Mouse (Mus musculus): ENCODE data around the gene Atp5b. TPM values are rescaled to one million over a fixed set of nuclear protein-coding genes. Genes with fewer than 3 reads are reported as not detected.
"Not testable (repeated sequence)": the region's sequence is repeated elsewhere in the genome, so short reads cannot be mapped to it uniquely, and the experiment has no call there.

Atp5b gene
- polyA plus RNA-seq, 1 experiment, result 803 TPM

GRCm38 (mm10) chr10:128042466-128042865 is 40.6 kb upstream of the Atp5b start:
- DNase-seq (ENCODE audit: low read depth in 1 of 2, low spot score in 2 of 2), result no peak
- peaks cover 30% of the 10 kb centered on the region for H3K36me3 ChIP-seq (ENCODE audit: control insufficient read depth, insufficient read depth, low read length)
- H3K4me3 ChIP-seq (ENCODE audit: extremely low read depth, insufficient read depth, insufficient read length), result no peak overlapping the region
- TF ChIP-seq POLR2A (IDR thresholded peaks at IDR 0.05; ENCODE audit: low read depth, low read length), result no peak
- TF ChIP-seq CTCF (IDR thresholded peaks at IDR 0.05; ENCODE audit: extremely low read depth, insufficient read depth, insufficient read length, insufficient replicate concordance), result no peak
- WGBS, result 85% methylated on average over 3 of the region's 3 CpGs
- no peaks in the 10 kb centered on the region for H3K27me3 ChIP-seq (ENCODE audit: control insufficient read depth, insufficient read depth, low read length)
- H3K27ac ChIP-seq (ENCODE audit: insufficient read depth, low read length), result no peak overlapping the region
- H3K4me1 ChIP-seq (ENCODE audit: control insufficient read depth, insufficient read depth, insufficient read length), result peaks cover 6% of the 10 kb centered on the region

GRCm38 (mm10) chr10:128043041-128043835 is 39.8 kb upstream of the Atp5b start:
- Histone ChIP-seq H3K4me3 (ENCODE audit: extremely low read depth, insufficient read depth, insufficient read length) (no peak overlapping the region), H3K27me3 (ENCODE audit: control insufficient read depth, insufficient read depth, low read length) (no peaks in the 10 kb centered on the region), H3K36me3 (ENCODE audit: control insufficient read depth, insufficient read depth, low read length) (peaks cover 33% of the 10 kb centered on the region), H3K4me1 (ENCODE audit: control insufficient read depth, insufficient read depth, insufficient read length) (peaks cover 6% of the 10 kb centered on the region; the same call in 1 of the 2 replicates), H3K27ac (ENCODE audit: insufficient read depth, low read length) (no peak overlapping the region)
- no peak for TF ChIP-seq POLR2A (IDR thresholded peaks at IDR 0.05; ENCODE audit: low read depth, low read length)
- TF ChIP-seq CTCF (IDR thresholded peaks at IDR 0.05; ENCODE audit: extremely low read depth, insufficient read depth, insufficient read length, insufficient replicate concordance), result no peak
- WGBS, result 58% methylated on average over 3 of the region's 3 CpGs
- DNase-seq (ENCODE audit: low read depth in 1 of 2, low spot score in 2 of 2), result no peak

- Histone ChIP-seq H3K36me3 (ENCODE audit: control insufficient read depth, insufficient read depth, low read length) (peaks cover 30% of the 10 kb centered on the region), H3K4me3 (ENCODE audit: extremely low read depth, insufficient read depth, insufficient read length) (no peak overlapping the region), H3K27me3 (ENCODE audit: control insufficient read depth, insufficient read depth, low read length) (no peaks in the 10 kb centered on the region), H3K27ac (ENCODE audit: insufficient read depth, low read length) (no peak overlapping the region), H3K4me1 (ENCODE audit: control insufficient read depth, insufficient read depth, insufficient read length) (no peaks in the 10 kb centered on the region)
- DNase-seq (ENCODE audit: low read depth in 1 of 2, low spot score in 2 of 2), result no peak
- WGBS, result 95% methylated on average over 8 of the region's 8 CpGs
- TF ChIP-seq CTCF (IDR thresholded peaks at IDR 0.05; ENCODE audit: extremely low read depth, insufficient read depth, insufficient read length, insufficient replicate concordance), result no peak
- TF ChIP-seq POLR2A (IDR thresholded peaks at IDR 0.05; ENCODE audit: low read depth, low read length), result no peak
These were observed 34.9 kb upstream of the Atp5b start for GRCm38 (mm10) chr10:128048157-128048556.

GRCm38 (mm10) chr10:128049741-128050140 is 33.3 kb upstream of the Atp5b start:
- DNase-seq (ENCODE audit: low read depth in 1 of 2, low spot score in 2 of 2), result no peak
- Histone ChIP-seq H3K27me3 (ENCODE audit: control insufficient read depth, insufficient read depth, low read length) (no peaks in the 10 kb centered on the region), H3K27ac (ENCODE audit: insufficient read depth, low read length) (no peak overlapping the region), H3K36me3 (ENCODE audit: control insufficient read depth, insufficient read depth, low read length) (peaks cover 24% of the 10 kb centered on the region), H3K4me3 (ENCODE audit: extremely low read depth, insufficient read depth, insufficient read length) (no peak overlapping the region), H3K4me1 (ENCODE audit: control insufficient read depth, insufficient read depth, insufficient read length) (no peaks in the 10 kb centered on the region)
- WGBS, result 96% methylated on average over 2 of the region's 2 CpGs
- TF ChIP-seq POLR2A (IDR thresholded peaks at IDR 0.05; ENCODE audit: low read depth, low read length) (no peak), CTCF (IDR thresholded peaks at IDR 0.05; ENCODE audit: extremely low read depth, insufficient read depth, insufficient read length, insufficient replicate concordance) (no peak)

- H3K36me3 ChIP-seq (ENCODE audit: control insufficient read depth, insufficient read depth, low read length), result peaks cover 24% of the 10 kb centered on the region
- WGBS, result 94% methylated on average over 2 of the region's 2 CpGs
- DNase-seq (ENCODE audit: low read depth in 1 of 2, low spot score in 2 of 2), result no peak
These were observed 32.7 kb upstream of the Atp5b start for GRCm38 (mm10) chr10:128050355-128050754.

GRCm38 (mm10) chr10:128051589-128051988 is 31.5 kb upstream of the Atp5b start:
- no peak for DNase-seq (ENCODE audit: low read depth in 1 of 2, low spot score in 2 of 2)
- no peaks in the 10 kb centered on the region for H3K4me1 ChIP-seq (ENCODE audit: control insufficient read depth, insufficient read depth, insufficient read length)
- no peak overlapping the region for H3K27ac ChIP-seq (ENCODE audit: insufficient read depth, low read length)
- H3K36me3 ChIP-seq (ENCODE audit: control insufficient read depth, insufficient read depth, low read length), result peaks cover 16% of the 10 kb centered on the region
- WGBS, result 92% methylated on average over 5 of the region's 5 CpGs
- TF ChIP-seq CTCF (IDR thresholded peaks at IDR 0.05; ENCODE audit: extremely low read depth, insufficient read depth, insufficient read length, insufficient replicate concordance), result no peak
- no peak for TF ChIP-seq POLR2A (IDR thresholded peaks at IDR 0.05; ENCODE audit: low read depth, low read length)
- H3K27me3 ChIP-seq (ENCODE audit: control insufficient read depth, insufficient read depth, low read length), result no peaks in the 10 kb centered on the region
- H3K4me3 ChIP-seq (ENCODE audit: extremely low read depth, insufficient read depth, insufficient read length), result no peak overlapping the region

More at GRCm38 (mm10) chr10:128050355-128050754, 32.7 kb upstream of the Atp5b start:
- no peak overlapping the region for H3K4me3 ChIP-seq (ENCODE audit: extremely low read depth, insufficient read depth, insufficient read length)
- no peaks in the 10 kb centered on the region for H3K27me3 ChIP-seq (ENCODE audit: control insufficient read depth, insufficient read depth, low read length)
- no peak overlapping the region for H3K27ac ChIP-seq (ENCODE audit: insufficient read depth, low read length)
- no peaks in the 10 kb centered on the region for H3K4me1 ChIP-seq (ENCODE audit: control insufficient read depth, insufficient read depth, insufficient read length)
- TF ChIP-seq CTCF (IDR thresholded peaks at IDR 0.05; ENCODE audit: extremely low read depth, insufficient read depth, insufficient read length, insufficient replicate concordance) (no peak), POLR2A (IDR thresholded peaks at IDR 0.05; ENCODE audit: low read depth, low read length) (no peak)

GRCm38 (mm10) chr10:128052136-128052535 is 30.9 kb upstream of the Atp5b start:
- not testable (repeated sequence) for H3K4me3 ChIP-seq (ENCODE audit: extremely low read depth, insufficient read depth, insufficient read length); DNase-seq (ENCODE audit: low read depth in 1 of 2, low spot score in 2 of 2); H3K27me3 ChIP-seq (ENCODE audit: control insufficient read depth, insufficient read depth, low read length); H3K4me1 ChIP-seq (ENCODE audit: control insufficient read depth, insufficient read depth, insufficient read length); H3K27ac ChIP-seq (ENCODE audit: insufficient read depth, low read length)
- 88% methylated on average over 1 of the region's 2 CpGs for WGBS
- H3K36me3 ChIP-seq (ENCODE audit: control insufficient read depth, insufficient read depth, low read length), result peaks cover 14% of the 10 kb centered on the region
